Mouse (Mus musculus): ENCODE measurements around the gene Polr1b. TPM values are rescaled to one million over a fixed set of nuclear protein-coding genes. Genes with fewer than 3 reads are reported as not detected.

The Polr1b gene
- total RNA-seq, 2 experiments from 2014 or later = 11.9 to 12.2 TPM

Other genes starting within 250 kb of the Polr1b start
- gene Fbln7, start 238.0 kb upstream of the Polr1b start, total RNA-seq (2021) = under 1 TPM; 0.38 to 0.39 TPM
- gene Zc3h8, start 156.9 kb upstream of the Polr1b start, total RNA-seq (2021) = 1 to 10 TPM; 5.1 to 5.6 TPM
- gene Zc3h6, start 133.6 kb upstream of the Polr1b start, total RNA-seq (2021) = 1 to 10 TPM; 3.2 to 5.5 TPM
- 10 to 100 TPM; 11.7 TPM for gene Gm10762, start 133.3 kb upstream of the Polr1b start, total RNA-seq (2021)
- gene Vinac1, start 52.8 kb upstream of the Polr1b start, total RNA-seq (2021) = not detected
- 10 to 100 TPM; 18.8 to 19.9 TPM for gene Ttl, start 35.1 kb upstream of the Polr1b start, total RNA-seq (2021)
- gene Chchd5, start 28.7 kb downstream of the Polr1b start, total RNA-seq (2021) = 10 to 100 TPM; 12.4 to 12.5 TPM
- 10 to 100 TPM in 1 of 2 experiments, 1 to 10 TPM in 1; 9.3 to 13.6 TPM for gene Slc20a1, start 97.8 kb downstream of the Polr1b start, total RNA-seq (2021)
- gene Ckap2l, start 196.2 kb downstream of the Polr1b start, total RNA-seq (2021) = under 1 TPM; 0.73 to 0.86 TPM
- not detected for gene Il1a, start 209.0 kb downstream of the Polr1b start, total RNA-seq (2021)